Mouse (Mus musculus) C2C12 (cell line): ENCODE measurements at regions not wholly inside any gene's neighbourhood (a gene's known extent, or its start where the extent isn't known, plus 50 kb on each side); places are given as distances from the start of the nearest gene placed in this dataset.

Experiments
- H3K27me3 ChIP-seq: one replicate; pipeline ENCODE4 v1.6.1; 2011; ENCODE audit not compliant: control insufficient read depth, insufficient read depth, insufficient read length
- H3K36me3 ChIP-seq: one replicate; pipeline ENCODE4 v1.6.1; 2011; ENCODE audit not compliant: control insufficient read depth, insufficient read depth
- H3K4me3 ChIP-seq: one replicate; pipeline ENCODE4 v1.5.1; 2011; ENCODE audit warnings: mild to moderate bottlenecking, control low read depth; ENCODE audit not compliant: poor library complexity, insufficient read depth, severe bottlenecking
- H3K79me2 ChIP-seq: one replicate; pipeline ENCODE4 v1.6.1; 2011; ENCODE audit not compliant: control insufficient read depth, insufficient read depth
- H3K79me3 ChIP-seq: one replicate; pipeline ENCODE4 v1.6.1; 2011; ENCODE audit warnings: low read depth, control low read depth
- H3ac ChIP-seq: one replicate; pipeline ENCODE3; 2011; ENCODE audit warnings: low read depth; ENCODE audit not compliant: control insufficient read depth, insufficient read length
- CEBPB ChIP-seq: IDR thresholded peaks from one replicate; pipeline ENCODE4 v1.6.1; 2011; ENCODE audit warnings: low read depth, mild to moderate bottlenecking, control low read depth, moderate library complexity
- CTCF ChIP-seq: IDR thresholded peaks from one replicate; pipeline ENCODE4 v1.5.1; 2011; ENCODE audit not compliant: control insufficient read depth, insufficient read depth, insufficient read length
- FOSL1 ChIP-seq: IDR thresholded peaks from one replicate; pipeline ENCODE4 v1.8.0; 2011; ENCODE audit warnings: mild to moderate bottlenecking, low read length; ENCODE audit not compliant: poor library complexity, insufficient read depth, severe bottlenecking
- MAX ChIP-seq: IDR thresholded peaks from one replicate; pipeline ENCODE4 v1.6.1; 2011; ENCODE audit warnings: mild to moderate bottlenecking, control low read depth
- MYOD1 ChIP-seq: IDR thresholded peaks from one replicate; pipeline ENCODE4 v1.6.1; 2011; ENCODE audit warnings: low read depth; ENCODE audit not compliant: control insufficient read depth, insufficient read length
- MYOG ChIP-seq: IDR thresholded peaks from one replicate; pipeline ENCODE4 v1.6.1; 2011; ENCODE audit not compliant: control insufficient read depth, insufficient read length; ENCODE audit errors: extremely low read depth
- USF1 ChIP-seq: IDR thresholded peaks from one replicate; pipeline ENCODE4 v1.6.1; 2011; ENCODE audit warnings: low read depth, mild to moderate bottlenecking, control low read depth, moderate library complexity

DNA sequence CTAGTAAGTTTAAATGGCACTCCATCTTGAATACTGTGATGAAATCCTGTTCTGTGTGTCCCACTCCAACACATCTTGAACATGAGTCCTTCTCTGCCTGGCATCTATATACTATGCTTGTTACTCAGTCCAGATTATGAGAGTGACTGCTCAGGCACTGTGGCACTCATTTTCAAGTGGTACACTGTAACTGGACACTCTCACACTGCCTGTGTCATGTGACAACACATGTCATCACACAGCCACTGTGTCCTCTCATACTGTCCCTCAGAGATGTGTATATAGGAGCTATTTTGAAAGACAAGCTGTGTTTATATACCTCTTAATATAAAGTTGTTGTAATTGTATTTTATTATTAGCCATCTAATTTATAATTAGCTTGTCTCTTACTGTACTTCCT is 89.0 kb upstream of the Spata13 start:
- Histone ChIP-seq H3ac (no peak overlapping the region), H3K79me3 (no peaks in the 10 kb centered on the region), H3K79me2 (no peaks in the 10 kb centered on the region), H3K4me3 (no peak overlapping the region), H3K27me3 (no peaks in the 10 kb centered on the region), H3K36me3 (no peaks in the 10 kb centered on the region)
- TF ChIP-seq USF1 (no peak), MYOD1 (no peak), MAX (no peak), CTCF (no peak), CEBPB (no peak), MYOG (no peak), FOSL1 (no peak)

DNA sequence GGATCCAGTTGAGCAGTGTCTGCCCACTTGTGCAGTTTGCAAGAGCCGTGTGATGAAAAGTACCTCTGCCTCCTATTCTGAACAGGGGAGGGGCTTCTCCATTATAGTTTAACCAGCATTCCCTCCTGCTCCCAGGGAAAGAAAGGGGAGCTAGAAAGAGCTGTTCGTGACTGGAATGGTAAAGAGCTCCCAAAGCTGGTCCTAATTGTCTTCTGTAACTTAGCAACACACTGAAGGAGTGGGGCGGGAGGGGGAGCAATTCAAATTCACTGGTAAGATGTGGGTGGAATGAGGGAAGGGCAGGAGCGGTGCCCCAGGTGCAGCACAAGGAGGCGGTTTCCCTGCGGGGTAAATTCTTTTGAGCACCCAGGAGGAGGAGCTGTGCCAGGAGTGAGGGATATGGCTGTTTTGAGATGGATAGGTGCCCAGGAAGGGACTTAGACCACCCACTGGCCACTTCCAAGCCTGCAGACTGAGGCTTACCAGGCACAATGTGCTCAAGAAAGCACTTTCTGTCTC is 79.5 kb upstream of the Spata13 start:
- H3K27me3 ChIP-seq: peaks cover 20% of the 10 kb centered on the region
- no peak overlapping the region for H3ac ChIP-seq
- H3K4me3 ChIP-seq: no peak overlapping the region
- TF ChIP-seq FOSL1 (no peak), MYOG (no peak), MAX (no peak), CTCF (no peak), USF1 (no peak), MYOD1 (no peak), CEBPB (no peak)
- H3K79me3 ChIP-seq: no peaks in the 10 kb centered on the region
- no peaks in the 10 kb centered on the region for H3K36me3 ChIP-seq
- H3K79me2 ChIP-seq: no peaks in the 10 kb centered on the region

DNA sequence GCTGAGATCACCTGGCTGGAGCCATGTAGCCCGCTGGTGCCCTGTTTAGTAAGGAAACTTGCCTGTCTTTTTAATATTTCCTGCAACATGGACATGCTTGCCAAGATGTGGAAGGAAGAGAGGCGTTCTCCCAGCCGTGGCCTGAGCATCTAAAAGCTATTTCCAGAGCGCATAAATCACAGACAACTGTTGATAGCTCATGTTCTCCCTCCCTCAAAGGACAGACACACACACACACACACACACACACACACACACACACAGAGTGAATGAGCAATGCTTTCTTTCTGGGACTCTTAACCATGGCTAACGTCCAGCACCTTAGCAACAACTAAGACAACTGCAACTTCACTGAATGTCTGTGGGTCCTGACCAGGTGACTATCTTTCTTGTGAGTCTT is 77.3 kb upstream of the Spata13 start:
- no peak for TF ChIP-seq CEBPB
- TF ChIP-seq MYOG: no peak
- TF ChIP-seq MAX: no peak
- no peak for TF ChIP-seq CTCF
- TF ChIP-seq USF1: no peak
- TF ChIP-seq FOSL1: no peak
- TF ChIP-seq MYOD1: no peak

DNA sequence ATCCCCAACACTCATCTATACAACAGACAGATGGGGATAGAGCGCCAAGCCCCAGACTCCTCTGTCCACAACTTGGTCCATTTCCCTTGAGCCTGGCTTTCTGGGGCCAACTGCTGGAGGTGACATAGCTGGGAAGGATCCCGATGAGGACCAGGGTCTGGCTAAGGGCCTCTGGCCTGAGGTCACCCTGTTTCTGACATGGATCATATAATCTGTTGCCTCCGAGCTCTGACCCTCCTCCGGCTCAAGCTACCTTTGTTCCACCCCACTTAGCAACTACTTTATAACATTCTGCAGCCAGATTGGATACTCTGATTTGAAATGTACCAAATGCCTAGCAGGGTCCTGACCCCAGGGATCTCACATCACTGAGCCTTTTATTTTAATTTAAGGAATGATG is 76.8 kb upstream of the Spata13 start:
- no peaks in the 10 kb centered on the region for H3K79me2 ChIP-seq
- TF ChIP-seq CEBPB: no peak
- TF ChIP-seq USF1: no peak
- no peak for TF ChIP-seq MYOG
- TF ChIP-seq CTCF: no peak
- no peak for TF ChIP-seq MAX
- no peak for TF ChIP-seq MYOD1
- TF ChIP-seq FOSL1: no peak
- no peak overlapping the region for H3K4me3 ChIP-seq
- H3K79me3 ChIP-seq: no peaks in the 10 kb centered on the region
- H3K27me3 ChIP-seq: peaks cover 20% of the 10 kb centered on the region
- no peak overlapping the region for H3ac ChIP-seq
- no peaks in the 10 kb centered on the region for H3K36me3 ChIP-seq

More for the DNA sequence above, 77.3 kb upstream of the Spata13 start:
- Histone ChIP-seq H3K79me3 (no peaks in the 10 kb centered on the region), H3ac (no peak overlapping the region), H3K27me3 (peaks cover 20% of the 10 kb centered on the region), H3K36me3 (no peaks in the 10 kb centered on the region), H3K4me3 (no peak overlapping the region), H3K79me2 (no peaks in the 10 kb centered on the region)

- no peak overlapping the region for H3ac ChIP-seq
These were observed 74.4 kb upstream of the Spata13 start for GRCm38 (mm10) chr14:60559376-60559775.

GRCm38 (mm10) chr14:60559826-60560529 is 73.8 kb upstream of the Spata13 start:
- H3K79me3 ChIP-seq: no peaks in the 10 kb centered on the region
- TF ChIP-seq FOSL1 (no peak), CTCF (no peak), MYOG (no peak), CEBPB (no peak), MYOD1 (no peak), MAX (no peak), USF1 (no peak)
- H3K79me2 ChIP-seq: no peaks in the 10 kb centered on the region
- peaks cover 7% of the 10 kb centered on the region for H3K27me3 ChIP-seq
- H3K4me3 ChIP-seq: no peak overlapping the region
- H3ac ChIP-seq: no peak overlapping the region
- no peaks in the 10 kb centered on the region for H3K36me3 ChIP-seq

More at GRCm38 (mm10) chr14:60559376-60559775, 74.4 kb upstream of the Spata13 start:
- H3K79me3 ChIP-seq: no peaks in the 10 kb centered on the region
- H3K79me2 ChIP-seq: no peaks in the 10 kb centered on the region
- H3K4me3 ChIP-seq: no peak overlapping the region
- no peak for TF ChIP-seq MAX
- TF ChIP-seq CEBPB: no peak
- no peak for TF ChIP-seq USF1
- no peak for TF ChIP-seq CTCF
- TF ChIP-seq MYOD1: no peak
- TF ChIP-seq MYOG: no peak
- TF ChIP-seq FOSL1: no peak
- no peaks in the 10 kb centered on the region for H3K36me3 ChIP-seq
- H3K27me3 ChIP-seq: peaks cover 12% of the 10 kb centered on the region
